Mouse (Mus musculus): ENCODE results near the gene Nudt8. TPM values are rescaled to one million over a fixed set of nuclear protein-coding genes. Genes with fewer than 3 reads are reported as not detected.
A peak's percentile ranks its signal among the peaks of the same experiment; 100 is the strongest.

Gene Nudt8
- total and polyA plus RNA-seq, 3 experiments = 24.7 to 40.2 (median 36.3) TPM

GRCm38 (mm10) chr19:4037788-4038232 lies 37.4 kb downstream of the Nudt8 start, which contains the start of gene Gstp1:
Gene Gstp1, minus strand, starts transcription at chr19:4037985.
- H3K4me1 ChIP-seq (ENCODE audit: control insufficient read depth in 1 of 2, insufficient read depth in 2 of 2) = peaks cover 10 to 25% of the 10 kb centered on the region in 2 experiments
- H3K4me2 ChIP-seq (ENCODE audit: insufficient read depth, low read depth, poor library complexity, severe bottlenecking) = peak within 1 kb of the TSS; percentile 94
- H3K4me3 ChIP-seq (replicated peaks in 1 of 3; ENCODE audit: low read depth in 2 of 3, low read length in 2 of 3, poor library complexity in 1 of 3) = peak within 1 kb of the TSS; percentile 70 to 92 (median 76)
- TF ChIP-seq PAX5 (IDR thresholded peaks at IDR 0.05; ENCODE audit: low read length) (no peak), E2F4 (IDR thresholded peaks at IDR 0.05; ENCODE audit: insufficient replicate concordance, low read depth, low read length) (no peak), POLR2A (IDR thresholded peaks at IDR 0.05; ENCODE audit: low read depth, low read length) (peak; percentile 98), UBTF (IDR thresholded peaks at IDR 0.05; ENCODE audit: low read depth, low read length) (no peak), USF1 (IDR thresholded peaks at IDR 0.05; ENCODE audit: low read depth, low read length) (no peak), RAD21 (IDR thresholded peaks at IDR 0.05; ENCODE audit: low read depth, low read length) (no peak), CHD2 (IDR thresholded peaks at IDR 0.05; ENCODE audit: low read length) (no peak), ZC3H11A (IDR thresholded peaks at IDR 0.05; ENCODE audit: low read depth, low read length) (no peak), ZKSCAN1 (IDR thresholded peaks at IDR 0.05; ENCODE audit: borderline replicate concordance, low read depth, low read length) (no peak), MXI1 (IDR thresholded peaks at IDR 0.05; ENCODE audit: low read depth, low read length) (peak; percentile 81; the same call in 1 of the 2 replicates), MAX (IDR thresholded peaks at IDR 0.05; ENCODE audit: low read length) (peak; percentile 83), TBP (conservative IDR thresholded peaks at IDR 0.05; ENCODE audit: low read depth, low read length) (peak; percentile 97), ZNF384 (IDR thresholded peaks at IDR 0.05; ENCODE audit: low read depth, low read length) (no peak), KAT2A (IDR thresholded peaks at IDR 0.05; ENCODE audit: insufficient replicate concordance, low read length) (peak; percentile 54; the same call in 1 of the 2 replicates), MAFK (IDR thresholded peaks at IDR 0.05; ENCODE audit: insufficient replicate concordance, low read length) (peak; percentile 93), SMC3 (IDR thresholded peaks at IDR 0.05; ENCODE audit: low read depth, low read length) (no peak), CTCF (conservative IDR thresholded peaks at IDR 0.05 in 1 of 2, IDR thresholded peaks at IDR 0.05 in 1 of 2; ENCODE audit: low read depth in 2 of 2, low read length in 2 of 2) (peak in 1 of 2 experiments; percentile 3; a peak in 1 of 4 replicates), TCF12 (IDR thresholded peaks at IDR 0.05; ENCODE audit: low read depth, low read length) (peak; percentile 92), JUN (IDR thresholded peaks at IDR 0.05; ENCODE audit: insufficient read depth, low read depth, low read length) (no peak), POLR2AphosphoS2 (IDR thresholded peaks at IDR 0.05; ENCODE audit: low read depth, low read length) (peak; percentile 77; the same call in 1 of the 2 replicates), JUND (conservative IDR thresholded peaks at IDR 0.05; ENCODE audit: low read depth, low read length) (no peak), NRF1 (IDR thresholded peaks at IDR 0.05; ENCODE audit: low read depth, low read length) (peak; percentile 76), EP300 (IDR thresholded peaks at IDR 0.05; ENCODE audit: low read length) (no peak), MAZ (IDR thresholded peaks at IDR 0.05; ENCODE audit: low read depth, low read length) (0 out of 2 replicates have a peak, but pooled peaks have one; percentile 29), GABPA (IDR thresholded peaks at IDR 0.05; ENCODE audit: insufficient replicate concordance, low read depth, low read length) (no peak), SIN3A (IDR thresholded peaks at IDR 0.05; ENCODE audit: low read length) (0 out of 2 replicates have a peak, but pooled peaks have one; percentile 37), HCFC1 (IDR thresholded peaks at IDR 0.05; ENCODE audit: low read depth, low read length) (peak; percentile 67; the same call in 1 of the 2 replicates), CHD1 (IDR thresholded peaks at IDR 0.05; ENCODE audit: low read depth, low read length) (no peak), NELFE (IDR thresholded peaks at IDR 0.05; ENCODE audit: low read depth, low read length) (peak; percentile 97), RCOR1 (conservative IDR thresholded peaks at IDR 0.05; ENCODE audit: low read depth, low read length) (no peak), MEF2A (IDR thresholded peaks at IDR 0.05; ENCODE audit: borderline replicate concordance, low read depth, low read length) (peak; percentile 60; the same call in 1 of the 2 replicates), BHLHE40 (IDR thresholded peaks at IDR 0.05; ENCODE audit: low read depth, low read length) (peak; percentile 69), IRF4 (IDR thresholded peaks at IDR 0.05; ENCODE audit: low read depth, low read length) (peak; percentile 54), ZMIZ1 (IDR thresholded peaks at IDR 0.05; ENCODE audit: low read depth, low read length) (peak; percentile 92), USF2 (conservative IDR thresholded peaks at IDR 0.05; ENCODE audit: low read depth, low read length) (no peak), ETS1 (conservative IDR thresholded peaks at IDR 0.05; ENCODE audit: low read depth, low read length) (no peak), MYC (IDR thresholded peaks at IDR 0.05; ENCODE audit: low read depth, low read length) (peak; percentile 66; the same call in 1 of the 2 replicates), ELF1 (IDR thresholded peaks at IDR 0.05; ENCODE audit: low read depth, low read length) (peak; percentile 76)
- peak within 1 kb of the TSS; percentile 76 for H3K9ac ChIP-seq (ENCODE audit: insufficient read depth, low read depth)
- in situ Hi-C loops (cut with MboI; ENCODE audit: low pct_ligation_motif_present, low pct_unique_long_range_greater_than_20kb, low sequenced_read_pairs) (no loop called here), dilution Hi-C loops (cut with MboI; ENCODE audit: extremely low pct_ligation_motif_present, extremely low pct_unique_long_range_greater_than_20kb, low sequenced_read_pairs) (no loop called here)
- peaks cover 4% of the 10 kb centered on the region; the same call in 1 of the 2 replicates for H3K79me2 ChIP-seq (replicated peaks; ENCODE audit: control insufficient read depth, extremely low read depth, insufficient read depth, poor library complexity, severe bottlenecking)
- peaks cover 4 to 15% of the 10 kb centered on the region in 2 experiments for H3K36me3 ChIP-seq (replicated peaks in 1 of 2; ENCODE audit: control insufficient read depth in 1 of 2, insufficient read depth in 1 of 2, low read length in 1 of 2)
- peak; percentile 89 for DNase-seq (ENCODE audit: extremely low read depth)
- no peaks in the 10 kb centered on the region for H3K9me3 ChIP-seq (replicated peaks; ENCODE audit: low read length)
- no peaks in the 10 kb centered on the region for H3K27me3 ChIP-seq (replicated peaks)
- 0 out of 2 replicates have a peak within 1 kb of the TSS, but pooled peaks have one; percentile 22 for H3K27ac ChIP-seq (ENCODE audit: insufficient read depth, low read depth)

Data from CH12.LX (cell line).